Mouse (Mus musculus) heart, embryonic 14.5 days (tissue): ENCODE measurements around the gene 2310061I04Rik. TPM values are rescaled to one million over a fixed set of nuclear protein-coding genes. Genes with fewer than 3 reads are reported as not detected.

ENCODE experiments used
- ATAC-seq: fragments of 200-750 bp; cut with Nextera tagmentation; 2 replicates; pipeline ENCODE4 v1.8.0; 2017; ENCODE audit warnings: low read depth, moderate TSS enrichment; ENCODE audit not compliant: insufficient number of reproducible peaks, insufficient read depth, low FRiP score
- H3K27ac ChIP-seq, 2 experiments: fragments of 200-500 bp in 1 of 2; fragments of 300-500 bp in 1 of 2; sonication (generic) in 1 of 2; replicated peaks in 1 of 2; 2 replicates each; pipeline ENCODE4 v1.5.1; 2012 to 2014; ENCODE audit warnings: low read depth in 2 of 2, low read length in 2 of 2, control low read depth in 1 of 2, mild to moderate bottlenecking in 1 of 2, mixed read lengths in 1 of 2; ENCODE audit not compliant: control insufficient read depth in 1 of 2, insufficient read depth in 1 of 2
- H3K27me3 ChIP-seq: fragments of 300-500 bp; sonication (generic); 2 replicates; pipeline ENCODE4 v1.6.1; 2014; ENCODE audit warnings: mild to moderate bottlenecking, low read length, control low read depth; ENCODE audit not compliant: control insufficient read depth, insufficient read depth
- H3K36me3 ChIP-seq: fragments of 300-500 bp; sonication (generic); 2 replicates; pipeline ENCODE4 v1.6.1; 2014; ENCODE audit warnings: mild to moderate bottlenecking, control low read depth, low read length, mixed read lengths; ENCODE audit not compliant: control insufficient read depth, insufficient read depth
- H3K4me1 ChIP-seq, 2 experiments: fragments of 200-500 bp in 1 of 2; fragments of 300-500 bp in 1 of 2; sonication (generic) in 1 of 2; 2 replicates each; pipeline ENCODE4 v1.6.1; 2012 to 2014; ENCODE audit warnings: low read length in 2 of 2, control low read depth in 1 of 2, mixed read lengths in 1 of 2; ENCODE audit not compliant: control insufficient read depth in 2 of 2, insufficient read depth in 2 of 2
- H3K4me2 ChIP-seq: fragments of 300-500 bp; sonication (generic); 2 replicates; pipeline ENCODE4 v1.6.1; 2014; ENCODE audit warnings: mild to moderate bottlenecking, low read length
- H3K4me3 ChIP-seq, 2 experiments: fragments of 200-500 bp in 1 of 2; fragments of 300-500 bp in 1 of 2; sonication (generic) in 1 of 2; 2 replicates each; pipeline ENCODE4 v1.5.1; 2012 to 2014; ENCODE audit warnings: low read length in 2 of 2, mild to moderate bottlenecking in 2 of 2, control low read depth in 1 of 2, low read depth in 1 of 2, moderate library complexity in 1 of 2; ENCODE audit not compliant: control insufficient read depth in 1 of 2, insufficient read depth in 1 of 2
- H3K9ac ChIP-seq: fragments of 300-500 bp; sonication (generic); 2 replicates; pipeline ENCODE4 v1.6.1; 2014; ENCODE audit warnings: mild to moderate bottlenecking, low read length
- H3K9me3 ChIP-seq: fragments of 300-500 bp; sonication (generic); 2 replicates; pipeline ENCODE4 v1.6.1; 2016; ENCODE audit warnings: low read length, control low read depth; ENCODE audit not compliant: control insufficient read depth
- WGBS: fragments of 180-500 bp; shearing (Covaris S2); extraction: QIAGEN DNeasy Blood & Tissue Kit; methylation state at CpG from one replicate; pipeline ENCODE4 v1.1.7; 2014; 5-methylcytosine and 5-hydroxymethylcytosine counted together
- polyA plus RNA-seq: library from polyadenylated mRNA; unstranded; fragments of >200 nt; fragmentation: Nextera tagmentation; extraction: Ambion mirVana; gene quantifications from 2 replicates; pipeline ENCODE4 v1.2.1, GENCODE M21; 2014

The 2310061I04Rik gene
- polyA plus RNA-seq, 1 experiment from 2014 or later = 28.7 TPM

DNA sequence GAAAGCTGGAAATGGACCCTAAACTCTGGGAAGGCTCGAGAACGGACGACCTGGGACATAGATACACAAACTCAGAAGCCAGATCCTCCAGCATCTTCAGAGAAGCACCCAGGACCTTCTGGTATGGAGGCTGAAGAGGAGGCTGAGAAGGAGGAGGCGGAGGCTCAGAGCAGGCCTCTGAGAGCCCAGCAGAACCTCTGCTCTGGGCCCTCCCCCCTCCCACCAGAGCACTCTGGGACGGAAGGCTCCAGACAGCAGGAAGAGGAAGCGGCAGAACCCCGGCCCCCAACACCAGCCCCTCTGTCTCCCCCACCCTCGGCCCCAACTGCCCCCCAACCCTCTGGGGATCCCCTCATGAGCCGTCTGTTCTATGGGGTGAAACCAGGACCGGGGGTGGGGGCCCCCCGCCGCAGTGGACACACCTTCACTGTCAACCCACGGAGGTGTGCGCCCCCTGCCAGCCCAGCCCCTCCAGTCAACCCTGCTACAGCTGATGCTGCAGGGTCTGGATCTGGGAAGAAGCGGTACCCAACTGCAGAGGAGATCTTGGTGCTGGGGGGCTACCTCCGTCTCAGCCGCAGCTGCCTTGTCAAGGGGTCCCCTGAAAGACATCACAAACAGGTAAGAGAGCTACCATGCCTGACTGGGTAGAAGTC lies 28.9 kb downstream of the 2310061I04Rik start:
- 18% methylated on average over 17 of the region's 17 CpGs for whole genome bisulfite sequencing
- Histone ChIP-seq H3K4me1 (peaks cover 21 to 52% of the 10 kb centered on the region in 2 experiments), H3K27me3 (no peaks in the 10 kb centered on the region), H3K4me3 (peak overlapping the region; percentile 52 to 78), H3K9me3 (peaks cover 3% of the 10 kb centered on the region; the same call in 1 of the 2 replicates), H3K4me2 (peak overlapping the region; percentile 92), H3K27ac (peak overlapping the region; percentile 65 to 94), H3K36me3 (peaks cover 26% of the 10 kb centered on the region), H3K9ac (peak overlapping the region; percentile 88)
- no peak for ATAC-seq

- Histone ChIP-seq H3K9me3 (peaks cover 3% of the 10 kb centered on the region; the same call in 1 of the 2 replicates), H3K36me3 (peaks cover 17% of the 10 kb centered on the region; the same call in 1 of the 2 replicates), H3K27me3 (no peaks in the 10 kb centered on the region), H3K4me1 (peaks cover 21 to 48% of the 10 kb centered on the region in 2 experiments), H3K9ac (peak overlapping the region; percentile 88), H3K4me2 (peak overlapping the region; percentile 92), H3K27ac (peak overlapping the region; percentile 94 to 97), H3K4me3 (peak overlapping the region; percentile 52 to 78)
- ATAC-seq = no peak
- WGBS = 11% methylated on average over 26 of the region's 26 CpGs
These were observed 30.0 kb downstream of the 2310061I04Rik start for GRCm38 (mm10) chr17:35866911-35867890.

DNA sequence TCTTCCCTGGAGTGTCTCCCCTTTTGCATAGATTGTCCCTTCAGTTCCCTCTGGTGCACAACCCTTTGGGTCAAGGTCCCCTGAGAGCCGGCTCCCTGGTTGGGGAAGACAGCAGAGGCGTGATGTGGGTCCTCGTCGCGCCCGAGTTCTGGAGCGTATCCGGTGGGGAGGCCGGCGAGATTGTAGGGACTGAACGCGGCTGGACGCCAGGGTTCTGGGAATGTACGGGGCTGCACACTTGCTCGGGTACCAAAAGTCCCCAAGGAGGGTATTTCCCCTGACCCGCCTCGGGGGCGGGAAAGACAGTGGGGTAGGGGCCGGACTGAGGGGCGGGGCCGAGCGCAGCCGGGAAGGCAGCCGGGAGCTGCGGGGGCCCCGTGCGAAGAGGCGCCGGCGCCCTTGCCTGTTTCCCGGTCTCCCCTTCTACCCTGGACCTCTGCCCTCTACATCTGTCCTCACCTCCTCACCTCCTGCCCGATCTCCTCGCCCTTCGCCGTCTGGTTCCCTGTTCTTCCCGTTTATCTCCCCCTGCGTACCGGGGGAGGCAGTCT lies 30.9 kb downstream of the 2310061I04Rik start:
- peaks cover 21 to 49% of the 10 kb centered on the region in 2 experiments for H3K4me1 ChIP-seq
- ATAC-seq = peak; percentile 61
- H3K4me2 ChIP-seq = peak overlapping the region; percentile 92
- H3K27ac ChIP-seq = peak overlapping the region; percentile 94 to 97
- peak overlapping the region; percentile 52 to 78 for H3K4me3 ChIP-seq
- no peaks in the 10 kb centered on the region for H3K27me3 ChIP-seq
- WGBS = under 1% methylated on average over 37 of the region's 38 CpGs
- peaks cover 11% of the 10 kb centered on the region; the same call in 1 of the 2 replicates for H3K36me3 ChIP-seq
- H3K9ac ChIP-seq = peak overlapping the region; percentile 88
- peaks cover 2% of the 10 kb centered on the region; the same call in 1 of the 2 replicates for H3K9me3 ChIP-seq

- no peaks in the 10 kb centered on the region for H3K27me3 ChIP-seq
- no peaks in the 10 kb centered on the region for H3K9me3 ChIP-seq
- H3K4me2 ChIP-seq = peak within 1 kb of the TSS; percentile 92
- H3K27ac ChIP-seq = peak within 1 kb of the TSS; percentile 94 to 97
- H3K4me1 ChIP-seq = peaks cover 22 to 44% of the 10 kb centered on the region in 2 experiments
- H3K4me3 ChIP-seq = peak within 1 kb of the TSS; percentile 52 to 78
- peak within 1 kb of the TSS; percentile 88 for H3K9ac ChIP-seq
- WGBS = under 1% methylated on average over 36 of the region's 48 CpGs
- peak; percentile 68 for ATAC-seq
- H3K36me3 ChIP-seq = peaks cover 7% of the 10 kb centered on the region; the same call in 1 of the 2 replicates
These were observed 31.6 kb downstream of the 2310061I04Rik start, which contains the start of gene Ppp1r18 for GRCm38 (mm10) chr17:35865481-35866280. Ppp1r18 (plus strand) TSS chr17:35865593.

DNA sequence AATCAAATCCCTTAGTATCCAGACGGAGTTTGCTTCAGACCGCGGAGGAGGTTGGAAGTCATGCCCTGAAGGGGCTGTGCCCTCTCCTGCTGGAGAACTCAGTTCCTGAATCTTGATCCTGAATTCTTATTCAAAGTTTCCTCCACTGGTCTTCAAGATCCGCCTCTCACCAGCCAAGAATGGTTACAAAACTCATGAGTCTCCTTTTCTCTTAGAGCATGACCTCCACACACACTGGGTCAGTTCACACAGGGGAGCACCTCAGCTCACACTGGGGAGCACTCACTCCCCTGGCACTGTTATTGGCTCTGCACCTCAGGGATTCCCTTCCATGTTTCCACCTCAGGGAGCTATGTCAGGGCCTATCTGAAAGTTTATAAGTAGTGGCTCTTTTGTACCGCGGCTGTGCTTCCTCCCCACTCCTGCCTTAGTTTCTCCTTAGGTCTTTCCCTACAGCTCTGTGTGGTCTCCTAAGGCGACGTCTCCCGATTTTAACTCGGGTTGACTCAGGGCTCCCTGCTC lies 32.3 kb downstream of the 2310061I04Rik start:
- H3K27ac ChIP-seq = peak overlapping the region; percentile 94 to 97
- peak overlapping the region; percentile 92 for H3K4me2 ChIP-seq
- peak overlapping the region; percentile 88 for H3K9ac ChIP-seq
- H3K9me3 ChIP-seq = no peaks in the 10 kb centered on the region
- peaks cover 7% of the 10 kb centered on the region; the same call in 1 of the 2 replicates for H3K36me3 ChIP-seq
- WGBS = 24% methylated on average over 10 of the region's 10 CpGs
- H3K27me3 ChIP-seq = no peaks in the 10 kb centered on the region
- peaks cover 17 to 38% of the 10 kb centered on the region in 2 experiments for H3K4me1 ChIP-seq
- no peak for ATAC-seq
- peak overlapping the region; percentile 52 to 78 for H3K4me3 ChIP-seq

DNA sequence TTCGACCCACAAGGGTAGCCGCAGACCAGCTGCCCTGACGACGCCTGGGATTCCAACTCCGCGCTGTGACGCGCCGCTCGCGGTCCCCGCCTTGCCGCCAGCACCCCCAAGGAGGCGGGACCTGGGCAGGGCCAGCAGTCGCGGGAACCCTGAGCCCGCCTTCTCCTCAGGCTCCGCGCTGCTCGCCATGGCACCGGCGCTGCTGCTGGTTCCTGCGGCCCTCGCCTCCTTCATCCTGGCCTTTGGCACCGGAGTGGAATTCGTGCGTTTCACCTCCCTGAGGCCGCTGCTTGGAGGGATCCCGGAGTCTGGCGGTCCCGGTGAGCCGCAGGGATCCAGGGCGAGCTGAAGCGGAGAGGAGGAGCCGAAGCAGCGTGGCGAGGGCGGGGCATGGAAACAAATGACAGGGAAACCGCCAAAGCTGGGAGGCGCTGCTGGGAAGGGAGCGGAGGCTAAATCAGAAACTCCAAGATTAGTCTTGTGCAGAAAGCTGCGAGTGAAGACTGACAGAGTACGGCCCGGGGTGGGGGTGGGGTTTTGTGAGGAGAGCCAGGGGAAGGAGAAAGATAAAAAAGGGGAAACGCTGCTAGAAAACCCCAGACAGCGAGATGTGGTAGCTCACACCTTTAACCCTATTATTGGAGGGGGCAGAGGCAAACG lies 35.9 kb downstream of the 2310061I04Rik start, which contains the start of gene Nrm:
Gene Nrm (plus strand): TSS at position 121 of the 660 bp plus-strand sequence.
- Histone ChIP-seq H3K27ac (peak within 1 kb of the TSS; percentile 93 to 95), H3K9me3 (no peaks in the 10 kb centered on the region), H3K4me1 (peaks cover 8 to 17% of the 10 kb centered on the region in 2 experiments), H3K4me3 (peak within 1 kb of the TSS; percentile 85 to 90), H3K36me3 (peaks cover 30% of the 10 kb centered on the region), H3K9ac (peak within 1 kb of the TSS; percentile 84), H3K4me2 (peak within 1 kb of the TSS; percentile 82), H3K27me3 (no peaks in the 10 kb centered on the region)
- WGBS = under 1% methylated on average over 47 of the region's 47 CpGs
- peak; percentile 87 for ATAC-seq
